Mouse (Mus musculus): ENCODE measurements around the gene Asb6. TPM values are rescaled to one million over a fixed set of nuclear protein-coding genes. Genes with fewer than 3 reads are reported as not detected.

Asb6 gene
- 10 to 100 TPM; 30.7 to 35.9 TPM for total RNA-seq (2021)
- long read RNA-seq, experiment 1, full-length matches to known transcripts: 62 of 75 reads
- long read RNA-seq, experiment 1, partial matches to known transcripts: 9 of 75 reads
- long read RNA-seq, experiment 1, other reads (novel, unspliced or antisense): 4 of 75 reads
- long read RNA-seq, experiment 2, full-length matches to known transcripts: 41 of 55 reads
- long read RNA-seq, experiment 2, partial matches to known transcripts: 7 of 55 reads
- long read RNA-seq, experiment 2, other reads (novel, unspliced or antisense): 7 of 55 reads

DNA sequence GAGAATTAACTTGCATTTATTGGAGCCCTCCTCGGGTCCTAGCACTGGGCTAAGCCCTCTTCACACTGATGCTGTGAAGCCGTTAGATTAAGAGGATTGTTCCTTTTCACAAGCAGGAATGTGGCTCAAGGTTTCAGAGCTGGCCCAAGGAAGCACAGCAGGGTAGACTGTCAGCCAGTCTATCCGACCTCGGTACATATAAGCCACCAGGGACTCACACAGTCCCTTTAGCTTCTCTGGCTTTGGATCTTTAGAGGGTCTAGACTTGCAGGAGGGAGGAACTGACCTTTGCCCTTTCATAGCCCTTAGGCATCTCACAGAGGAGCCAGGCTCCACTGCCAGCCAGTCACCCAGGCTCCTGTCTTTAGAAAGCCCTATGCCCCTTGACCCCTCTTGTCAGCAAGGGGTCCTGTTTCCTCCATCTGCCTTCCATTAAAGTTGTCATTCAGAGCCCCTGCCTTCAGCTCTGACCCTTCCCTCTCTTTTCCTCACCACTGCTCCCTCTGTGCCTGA, at the start of gene Asb6:
Asb6 (minus strand) TSS at position 51 of the 513 bp plus-strand sequence.
- intact Hi-C loops (cut with DNase I): loop anchor here (5.0 kb wide), 1 partner anchor 102 kb away; no protein-coding TSS in a partner anchor
- DNase-seq (ENCODE audit: low spot score in 2 of 2): no peak

DNA sequence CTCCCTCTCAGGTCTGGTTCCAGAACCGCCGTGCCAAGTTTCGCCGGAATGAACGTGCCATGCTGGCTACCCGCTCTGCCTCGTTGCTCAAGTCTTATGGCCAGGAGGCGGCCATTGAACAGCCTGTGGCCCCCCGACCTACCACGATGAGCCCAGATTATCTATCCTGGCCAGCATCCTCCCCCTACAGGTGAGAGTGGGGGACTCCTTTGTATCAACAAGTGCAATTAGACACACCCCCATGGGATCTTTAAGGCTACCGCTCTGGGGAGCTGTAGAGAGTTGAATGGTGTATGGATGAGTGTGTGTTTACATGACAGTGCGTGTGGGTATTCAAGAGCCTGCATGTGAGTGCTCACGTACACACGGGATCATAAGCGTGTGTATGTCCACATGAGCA, 49.3 kb upstream of the Asb6 start:
- no peak for DNase-seq (ENCODE audit: low spot score in 2 of 2)
- intact Hi-C loops (cut with DNase I): no loop called here

DNA sequence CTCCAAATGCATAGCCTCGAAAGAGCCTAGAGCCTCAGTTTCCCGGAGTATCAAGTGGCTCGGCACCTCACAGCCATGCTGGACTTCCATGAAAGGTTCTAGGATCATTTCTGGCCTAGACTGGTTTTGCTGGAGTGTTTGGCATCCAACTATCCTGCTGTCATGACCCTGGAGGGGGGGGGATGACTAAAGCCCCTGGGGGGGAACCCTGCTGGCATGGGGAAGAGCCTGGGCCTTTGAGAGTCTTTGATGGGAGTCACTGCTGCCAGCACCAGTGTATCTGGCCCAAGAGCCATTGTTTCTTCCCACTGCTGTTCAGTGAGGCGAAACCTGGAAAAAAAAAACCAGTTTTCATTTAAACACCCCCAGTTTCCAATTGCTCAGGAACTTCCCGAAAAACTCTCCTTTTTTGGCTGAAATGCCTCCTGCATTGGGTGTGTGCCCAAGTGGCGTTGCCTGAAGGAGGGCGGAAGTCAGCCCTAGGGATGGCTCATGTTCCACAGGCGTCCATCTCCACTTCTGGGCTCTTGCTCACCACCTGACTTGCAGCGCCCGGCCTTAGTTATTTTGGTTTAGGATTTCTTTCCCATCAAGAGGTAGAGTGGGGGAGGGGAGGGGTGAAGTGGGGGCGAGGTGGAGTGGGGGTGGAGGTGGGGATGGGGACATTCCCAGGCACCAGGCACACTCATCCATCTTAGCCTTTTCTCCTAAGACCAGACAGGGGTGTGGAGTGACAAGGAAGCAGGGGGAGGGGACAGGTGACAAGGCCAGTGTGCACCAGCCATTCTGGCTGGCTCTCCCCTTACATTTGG, 45.7 kb upstream of the Asb6 start:
- DNase-seq (ENCODE audit: low spot score in 2 of 2): no peak
- intact Hi-C loops (cut with DNase I): no loop called here

DNA sequence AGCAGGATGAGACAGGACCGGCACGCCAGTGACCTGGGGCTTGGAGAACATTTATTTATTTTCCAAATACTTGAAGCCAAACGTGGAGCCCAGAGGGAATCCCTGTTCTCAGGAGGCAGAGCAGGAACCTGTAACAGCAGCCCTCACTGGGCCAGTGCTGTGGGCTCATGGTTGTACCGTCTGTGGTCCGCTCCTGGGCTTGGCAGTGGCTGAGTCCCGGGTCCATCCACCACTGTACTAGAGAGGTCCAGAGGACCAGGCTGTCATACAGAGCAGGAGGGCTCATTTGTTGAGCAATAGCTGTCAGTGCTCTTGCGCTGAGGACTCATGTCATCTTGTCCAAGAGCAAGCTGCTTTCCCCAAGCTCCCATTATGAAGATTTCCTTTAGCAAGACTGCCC, 45.0 kb upstream of the Asb6 start:
- DNase-seq (ENCODE audit: low spot score in 2 of 2): no peak
- intact Hi-C loops (cut with DNase I): no loop called here

DNA sequence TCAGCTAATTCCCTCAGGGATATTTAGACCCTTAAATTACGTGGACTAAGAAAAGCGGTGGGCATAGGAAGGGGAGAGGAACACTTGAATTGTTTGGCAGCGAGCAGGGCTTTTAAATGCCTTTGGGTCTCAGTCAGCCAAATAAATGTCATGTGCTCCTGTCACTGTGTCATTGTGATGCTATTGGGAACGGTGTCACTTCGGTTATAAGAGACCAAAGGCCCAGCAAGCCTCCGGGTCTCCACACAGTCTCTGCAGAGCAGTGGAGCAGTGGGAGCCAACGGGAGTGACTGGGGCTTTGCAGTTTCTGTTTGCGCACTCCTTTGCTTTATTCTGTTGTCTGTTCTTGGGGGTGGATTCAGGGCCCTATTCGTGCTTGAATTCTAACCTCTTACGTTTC, 44.3 kb upstream of the Asb6 start:
- no peak for DNase-seq (ENCODE audit: low spot score in 2 of 2)
- intact Hi-C loops (cut with DNase I): no loop called here

DNA sequence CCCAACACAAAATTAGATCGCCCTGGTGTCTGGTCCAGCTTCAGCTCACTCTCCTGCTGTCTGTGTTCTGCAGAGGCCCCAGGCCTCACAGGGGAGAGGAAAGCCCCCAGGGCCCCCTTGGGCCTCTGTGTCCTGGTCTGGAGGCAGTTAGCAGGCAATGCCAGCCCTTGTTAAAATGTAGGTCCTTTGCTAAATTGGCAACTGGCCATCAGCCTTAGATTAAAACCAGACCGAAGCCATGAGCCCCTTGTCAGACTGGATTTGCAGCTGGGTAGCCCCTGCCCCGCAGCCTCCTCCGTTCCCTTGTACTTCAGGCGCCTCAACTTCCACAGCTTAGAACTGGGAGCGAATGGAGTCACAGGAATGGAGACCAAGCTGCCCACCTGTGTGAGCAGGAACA, 42.5 kb upstream of the Asb6 start:
- no peak for DNase-seq (ENCODE audit: low spot score in 2 of 2)
- intact Hi-C loops (cut with DNase I): no loop called here

DNA sequence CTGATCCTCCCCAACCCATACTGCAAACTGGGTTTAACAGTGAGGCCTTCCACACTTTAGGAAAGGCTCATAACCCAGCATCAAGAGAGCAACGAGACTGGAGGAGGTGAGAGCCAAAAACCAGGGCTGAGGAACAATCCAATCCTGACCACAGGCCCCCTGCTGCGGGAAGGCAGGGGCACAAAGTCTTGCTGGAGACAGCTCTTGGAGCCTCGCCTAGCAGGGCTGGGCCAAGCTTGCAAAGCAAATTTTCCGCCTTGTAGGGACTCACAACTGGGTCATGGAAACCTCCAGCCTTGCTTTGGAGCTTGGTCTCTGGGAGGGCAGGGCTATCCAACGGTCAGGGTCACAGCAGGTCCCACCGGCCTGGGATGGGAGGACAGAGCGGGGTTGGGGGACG, 40.7 kb upstream of the Asb6 start:
- intact Hi-C loops (cut with DNase I): no loop called here
- peak; percentile 32 to 37 for DNase-seq (ENCODE audit: low spot score in 2 of 2)

DNA sequence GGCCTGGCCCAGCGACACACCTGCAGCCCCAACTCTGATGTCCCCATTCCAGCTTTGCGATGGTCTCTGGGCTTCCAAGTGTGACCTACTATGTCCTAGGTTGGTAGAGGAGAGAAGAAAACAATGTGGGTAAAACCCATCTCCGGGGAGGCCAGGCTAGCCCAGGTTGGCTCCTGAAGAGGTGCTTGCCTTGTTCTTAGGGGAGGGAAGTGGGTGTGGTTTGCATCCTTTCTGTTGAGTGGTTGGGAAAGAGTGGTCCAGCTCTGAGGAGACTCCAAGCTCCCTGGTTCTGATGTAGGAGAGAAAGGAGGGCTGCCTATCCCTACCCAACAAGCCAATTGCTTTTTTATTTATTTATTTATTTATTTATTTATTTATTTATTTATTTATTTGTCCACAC, 35.3 kb upstream of the Asb6 start:
- intact Hi-C loops (cut with DNase I): no loop called here
- no peak for DNase-seq (ENCODE audit: low spot score in 2 of 2)

DNA sequence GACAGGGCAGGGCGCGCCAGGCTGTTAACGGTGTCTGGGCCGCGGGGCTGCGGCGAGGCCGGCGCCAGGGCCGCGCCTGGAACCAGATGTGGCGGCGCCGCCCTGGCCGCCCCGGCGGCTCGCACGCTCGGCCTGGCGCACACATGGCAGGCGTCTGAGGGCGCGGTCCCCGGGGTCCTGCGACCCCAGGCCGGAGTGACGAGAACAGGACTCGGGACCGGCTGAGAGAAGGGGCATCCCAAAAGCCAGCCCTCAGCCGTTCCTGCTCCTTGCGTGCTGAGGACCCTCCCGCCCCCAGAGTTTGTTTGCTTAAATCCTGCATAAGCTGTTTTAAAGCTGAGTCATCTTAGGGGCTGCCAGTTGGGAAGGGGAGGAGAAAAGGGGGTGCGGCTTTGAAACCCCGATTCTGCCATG, 34.8 kb upstream of the Asb6 start:
- DNase-seq (ENCODE audit: low spot score in 2 of 2): no peak
- intact Hi-C loops (cut with DNase I): no loop called here

DNA sequence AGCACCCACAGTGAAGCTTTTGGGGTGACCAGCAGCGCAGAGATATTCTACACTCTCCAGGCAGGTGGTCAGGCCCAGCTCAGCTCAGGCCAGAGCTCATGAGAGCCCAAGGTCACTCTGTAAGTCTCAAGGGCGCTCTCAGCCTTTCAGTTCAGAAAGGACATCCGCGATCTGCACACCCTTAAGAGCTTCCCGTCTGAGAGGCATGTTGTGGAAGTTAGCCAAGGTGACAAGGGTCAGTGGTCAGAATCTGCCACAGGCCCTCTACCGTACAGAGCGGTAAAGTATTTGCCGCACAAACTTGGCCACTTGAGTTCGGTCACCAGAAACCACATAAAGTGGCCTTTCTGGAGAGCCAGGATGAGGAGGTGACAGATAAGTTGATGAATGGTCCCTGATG, 33.4 kb upstream of the Asb6 start:
- intact Hi-C loops (cut with DNase I): no loop called here
- DNase-seq (ENCODE audit: low spot score in 2 of 2): no peak

DNA sequence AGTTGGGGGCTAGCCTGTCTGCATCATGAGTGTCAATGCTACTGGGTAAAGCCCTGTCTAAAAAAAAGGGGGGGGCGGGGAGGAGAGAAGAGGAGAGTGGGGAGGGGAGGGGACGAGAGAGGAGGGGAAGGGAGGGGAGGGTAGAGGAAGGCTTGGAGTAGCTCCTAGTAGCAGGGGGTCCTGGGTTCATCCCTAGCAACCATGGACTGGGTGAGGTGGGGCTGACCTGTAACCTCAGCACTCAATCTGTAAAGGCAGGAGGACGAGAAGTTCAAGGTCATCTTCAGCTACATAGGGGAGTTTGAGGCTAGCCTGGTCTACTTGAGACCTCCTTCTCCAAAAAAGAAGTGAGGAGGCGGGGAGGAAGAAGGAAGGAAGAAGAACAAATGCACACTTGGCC, 31.9 kb upstream of the Asb6 start:
- DNase-seq (ENCODE audit: low spot score in 2 of 2): no peak
- intact Hi-C loops (cut with DNase I): no loop called here

DNA sequence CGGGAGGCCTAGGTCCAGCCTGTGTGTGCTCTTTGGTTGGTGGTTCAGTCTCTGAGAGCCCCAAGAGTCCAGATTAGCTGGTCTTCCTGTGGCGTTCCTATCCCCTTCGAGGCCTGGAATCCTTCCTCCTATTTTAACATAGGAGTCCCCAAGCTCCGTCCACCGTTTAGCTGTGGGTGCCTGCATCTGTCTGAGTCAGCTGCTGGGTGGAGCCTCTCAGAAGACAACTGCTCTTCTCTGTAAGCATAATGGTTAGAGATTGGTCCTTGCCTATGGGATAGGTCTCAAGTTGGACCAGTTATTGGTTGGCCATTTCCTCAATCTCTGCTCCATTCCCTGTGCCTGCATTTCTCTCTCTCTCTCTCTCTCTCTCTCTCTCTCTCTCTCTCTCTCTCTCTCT, 29.6 kb upstream of the Asb6 start:
- no peak for DNase-seq (ENCODE audit: low spot score in 2 of 2)
- intact Hi-C loops (cut with DNase I): no loop called here

DNA sequence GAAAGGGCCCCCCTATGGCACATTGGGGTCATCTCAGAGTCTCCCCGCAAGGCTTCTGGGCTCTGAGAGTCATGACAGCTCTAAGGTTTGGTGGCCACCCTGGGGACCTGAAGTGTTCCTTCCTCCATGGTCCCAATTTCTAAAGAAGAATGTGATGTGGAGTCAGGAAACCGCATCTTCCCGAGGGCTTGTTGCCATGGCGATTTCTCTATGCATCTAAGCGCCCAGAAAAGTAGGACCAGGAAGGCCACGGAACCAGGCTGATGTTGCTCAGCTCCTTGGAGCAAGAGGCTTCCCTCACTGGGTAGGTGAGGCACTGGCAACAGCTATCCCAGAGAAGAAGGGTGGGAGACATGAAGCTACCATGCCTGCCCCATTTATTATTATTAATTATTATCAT, 26.9 kb upstream of the Asb6 start:
- peak; percentile 42 to 59 for DNase-seq (ENCODE audit: low spot score in 2 of 2)
- intact Hi-C loops (cut with DNase I): no loop called here

DNA sequence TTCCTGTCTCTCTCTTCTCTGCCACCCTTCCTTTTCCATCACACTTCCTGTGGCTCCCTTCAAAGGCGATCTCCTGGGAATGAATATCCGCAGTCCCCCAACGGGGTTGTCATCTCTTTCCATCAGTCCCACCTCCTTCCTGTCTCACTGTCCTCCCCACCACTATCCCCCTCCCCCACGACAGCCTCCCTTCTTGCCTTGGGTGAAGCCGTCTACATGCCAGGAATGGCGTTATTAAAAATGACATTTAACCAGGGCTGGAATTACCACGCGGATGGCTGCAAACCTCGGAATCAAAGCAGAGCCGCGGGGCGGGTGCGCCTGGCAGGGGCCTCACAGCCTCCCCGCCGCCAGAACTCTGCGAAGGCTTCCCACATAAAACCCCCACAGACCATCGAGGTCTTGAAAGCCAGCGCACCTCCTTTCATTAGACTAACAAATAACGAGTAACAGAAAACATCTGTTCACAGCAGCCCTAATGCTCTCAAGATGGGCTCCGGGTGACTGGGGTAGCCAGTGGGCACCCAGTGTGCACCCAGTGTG, 22.7 kb upstream of the Asb6 start:
- no peak for DNase-seq (ENCODE audit: low spot score in 2 of 2)
- intact Hi-C loops (cut with DNase I): no loop called here

DNA sequence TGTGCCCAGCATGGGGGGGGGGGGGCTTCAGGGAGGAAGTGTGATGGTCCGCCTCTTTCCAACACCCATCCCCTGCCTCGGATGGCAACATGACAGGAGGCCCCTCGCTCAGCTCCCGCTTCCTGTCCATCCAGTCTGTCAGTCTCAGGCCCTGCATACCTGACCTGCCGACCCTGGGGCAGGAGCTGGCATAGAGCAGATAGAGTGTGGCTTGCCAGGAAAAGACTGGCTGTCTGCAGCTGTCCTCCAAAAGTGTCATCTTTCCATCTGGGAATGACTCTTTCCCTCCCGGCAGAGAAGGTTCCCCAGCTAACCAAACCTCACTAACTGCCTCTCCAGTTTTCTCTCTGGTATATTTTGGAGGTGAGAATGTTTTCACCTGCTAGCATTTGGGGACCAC, 20.4 kb upstream of the Asb6 start:
- intact Hi-C loops (cut with DNase I): no loop called here
- no peak for DNase-seq (ENCODE audit: low spot score in 2 of 2)

DNA sequence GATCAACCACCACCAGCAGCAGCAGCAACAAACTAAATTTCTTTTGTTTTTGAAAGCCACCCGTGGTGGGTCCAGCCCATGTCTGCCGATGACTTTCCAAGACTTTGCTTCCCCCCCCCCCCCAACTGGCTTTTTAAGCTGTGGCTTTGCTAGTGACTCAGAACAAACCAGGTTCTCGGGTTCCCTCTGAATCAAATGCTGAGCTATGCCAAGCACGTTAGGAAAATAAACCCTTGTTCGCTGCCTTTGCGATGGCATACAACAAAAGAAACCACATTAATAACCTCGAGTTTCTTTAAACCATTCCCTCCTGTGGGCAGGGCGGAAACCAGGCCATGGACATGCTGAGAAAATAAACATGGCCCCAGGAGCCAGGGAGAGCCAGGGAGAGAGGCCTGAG, 18.1 kb upstream of the Asb6 start:
- intact Hi-C loops (cut with DNase I): no loop called here
- no peak for DNase-seq (ENCODE audit: low spot score in 2 of 2)

DNA sequence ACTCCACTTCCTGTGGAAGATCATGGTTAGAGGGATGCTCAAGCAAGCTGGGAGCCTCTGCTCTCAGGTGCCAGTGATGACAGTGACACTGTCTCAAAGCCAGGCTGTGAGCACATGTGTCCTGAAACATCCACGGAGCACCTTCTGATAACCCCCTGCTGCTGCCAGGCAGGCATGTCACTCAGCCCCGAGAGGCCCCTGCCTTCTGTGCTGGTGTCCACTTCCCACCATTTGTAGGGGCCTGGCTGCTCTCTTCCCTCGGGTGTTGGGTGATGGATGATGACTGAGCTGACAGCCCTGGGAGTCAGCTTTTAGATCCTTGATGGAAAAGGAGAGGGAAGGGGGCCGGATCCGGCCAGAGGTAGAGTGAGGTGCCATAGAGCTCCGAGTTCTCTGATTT, 16.6 kb upstream of the Asb6 start:
- intact Hi-C loops (cut with DNase I): no loop called here
- DNase-seq (ENCODE audit: low spot score in 2 of 2): no peak

DNA sequence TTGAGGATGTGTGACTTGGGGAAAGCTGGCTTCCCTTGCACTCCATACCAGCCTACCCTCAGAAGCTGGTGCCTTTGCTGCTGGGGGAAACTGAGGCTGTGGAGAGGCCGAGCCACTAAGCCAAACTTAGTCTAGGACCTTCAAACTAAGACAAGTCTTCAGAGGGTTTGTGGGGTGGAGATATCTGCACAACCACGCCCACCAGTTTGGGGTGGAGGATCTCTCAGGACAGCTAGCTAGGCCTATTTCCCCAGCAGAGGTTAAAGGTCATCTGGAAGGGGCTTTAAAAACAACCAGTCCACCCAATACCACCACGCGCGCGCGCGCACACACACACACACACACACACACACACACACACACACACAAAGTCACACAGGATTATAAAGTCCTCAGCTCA, 16.1 kb upstream of the Asb6 start:
- DNase-seq (ENCODE audit: low spot score in 2 of 2): no peak
- intact Hi-C loops (cut with DNase I): no loop called here

DNA sequence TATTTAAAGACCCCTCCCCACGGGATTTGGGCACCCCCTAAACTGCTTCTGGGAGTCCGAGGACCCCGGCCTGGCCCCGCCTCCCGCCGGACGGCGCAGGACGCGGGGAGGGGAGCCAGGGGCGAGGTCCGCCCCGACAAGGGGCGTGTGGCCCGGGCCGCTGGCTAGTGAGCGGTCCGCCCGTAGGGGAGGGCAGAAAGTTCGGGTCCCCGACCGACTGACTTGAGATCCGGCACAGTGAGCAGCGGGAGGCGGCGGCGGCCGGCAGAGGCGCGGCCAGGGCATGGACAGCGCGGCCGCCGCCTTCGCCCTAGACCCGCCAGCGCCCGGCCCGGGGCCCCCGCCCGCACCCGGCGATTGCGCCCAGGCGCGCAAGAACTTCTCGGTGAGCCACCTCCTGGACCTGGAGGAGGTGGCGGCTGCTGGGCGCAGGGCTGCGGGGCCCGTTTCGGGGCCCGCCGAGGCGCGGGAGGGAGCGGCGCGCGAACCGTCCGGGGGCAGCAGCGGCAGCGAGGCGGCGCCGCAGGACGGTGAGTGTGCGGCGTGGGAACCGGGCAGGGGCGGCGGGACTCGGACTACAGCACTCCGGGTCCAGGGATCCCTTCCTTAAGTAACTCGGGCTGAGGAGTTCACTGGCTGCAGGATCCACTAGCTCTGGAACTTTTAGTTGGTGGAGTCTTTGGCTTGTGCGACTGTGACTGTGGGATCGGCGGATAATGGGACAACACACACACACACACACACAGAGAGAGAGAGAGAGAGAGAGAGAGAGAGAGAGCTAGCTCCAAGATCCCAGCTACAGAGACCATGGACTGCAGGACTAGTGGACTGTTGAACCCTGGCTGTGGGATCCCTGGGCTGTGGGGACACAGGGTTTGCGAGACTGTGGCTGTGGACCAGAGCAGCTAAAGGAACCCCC, 15.3 kb upstream of the Asb6 start:
- intact Hi-C loops (cut with DNase I): no loop called here
- no peak for DNase-seq (ENCODE audit: low spot score in 2 of 2)

DNA sequence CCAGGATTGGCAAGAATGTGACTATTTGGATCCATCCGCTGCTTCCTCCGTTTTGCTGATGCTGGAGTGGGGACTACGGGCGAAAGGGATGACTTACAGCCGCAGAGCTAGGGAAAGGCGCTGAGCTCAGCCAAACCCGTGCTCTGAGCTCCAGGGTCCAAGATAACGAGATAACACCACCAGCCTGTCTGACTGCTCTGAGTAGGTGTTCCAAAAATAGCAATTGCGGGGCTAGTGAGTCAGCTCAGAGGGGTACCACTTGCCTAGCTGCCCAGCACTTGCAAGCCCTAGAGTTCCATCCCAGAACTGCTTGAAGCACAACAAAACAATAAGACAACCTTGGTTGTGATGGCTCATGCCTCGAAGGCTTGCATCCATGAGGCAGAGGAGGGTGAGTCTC, 12.5 kb upstream of the Asb6 start:
- DNase-seq (ENCODE audit: low spot score in 2 of 2): no peak
- intact Hi-C loops (cut with DNase I): no loop called here
